Mouse (Mus musculus) MEL (cell line): ENCODE data around the gene Slc39a11. TPM values are rescaled to one million over a fixed set of nuclear protein-coding genes. Genes with fewer than 3 reads are reported as not detected.
"Not testable (repeated sequence)": the region's sequence is repeated elsewhere in the genome, so short reads cannot be mapped to it uniquely, and the experiment has no call there.

ENCODE experiments used
- DNase-seq: peaks from one replicate; pipeline ENCODE4 v3.0.0; 2011; ENCODE audit warnings: low read depth, low spot score
- H3K27ac ChIP-seq: 2 replicates; pipeline ENCODE4 v1.5.1; 2012; ENCODE audit warnings: low read depth, mild to moderate bottlenecking, control low read depth, low read length, moderate library complexity; ENCODE audit not compliant: control insufficient read depth
- H3K27me3 ChIP-seq, 2 experiments: fragments of 150-350 bp in 1 of 2; sonication (generic) in 1 of 2; 2 replicates each; pipeline ENCODE4 v1.6.1; 2012; ENCODE audit warnings: low read length in 2 of 2, mild to moderate bottlenecking in 2 of 2, improper control_type of control experiment in 1 of 2, moderate library complexity in 1 of 2; ENCODE audit not compliant: insufficient read depth in 2 of 2, control insufficient read depth in 1 of 2
- H3K36me3 ChIP-seq, 2 experiments: 2 replicates each; pipeline ENCODE4 v1.6.1; 2012 to 2014; ENCODE audit warnings: low read length in 2 of 2, improper control_type of control experiment in 1 of 2, inconsistent platforms in 1 of 2, mild to moderate bottlenecking in 1 of 2; ENCODE audit not compliant: insufficient read depth in 2 of 2, control insufficient read depth in 1 of 2
- H3K4me1 ChIP-seq, 2 experiments: fragments of 150-350 bp in 1 of 2; sonication (generic) in 1 of 2; 2 replicates each; pipeline ENCODE4 v1.6.1; 2012; ENCODE audit warnings: low read length in 2 of 2, improper control_type of control experiment in 1 of 2, mild to moderate bottlenecking in 1 of 2; ENCODE audit not compliant: insufficient read depth in 2 of 2, control insufficient read depth in 1 of 2
- H3K4me3 ChIP-seq, 2 experiments: fragments of 150-350 bp in 1 of 2; sonication (generic) in 1 of 2; 2 replicates each; pipeline ENCODE4 v1.5.1; 2012; ENCODE audit warnings: low read depth in 2 of 2, low read length in 2 of 2, mild to moderate bottlenecking in 2 of 2, moderate library complexity in 2 of 2, control low read depth in 1 of 2, improper control_type of control experiment in 1 of 2; ENCODE audit not compliant: control insufficient read depth in 1 of 2, insufficient read depth in 1 of 2
- H3K79me2 ChIP-seq: 2 replicates; pipeline ENCODE4 v1.6.1; 2012; ENCODE audit warnings: mild to moderate bottlenecking, low read length, moderate library complexity; ENCODE audit not compliant: control insufficient read depth, poor library complexity, insufficient read depth
- H3K9ac ChIP-seq: 2 replicates; pipeline ENCODE4 v1.6.1; 2012; ENCODE audit warnings: low read depth, mild to moderate bottlenecking, control low read depth, low read length, moderate library complexity; ENCODE audit not compliant: control insufficient read depth, poor library complexity, severe bottlenecking
- H3K9me3 ChIP-seq: fragments of 150-350 bp; sonication (generic); replicated peaks from 2 replicates; pipeline ENCODE4 v1.6.1; 2012; ENCODE audit warnings: mild to moderate bottlenecking, low read length, improper control_type of control experiment, moderate library complexity; ENCODE audit not compliant: insufficient read depth
- CTCF ChIP-seq, 3 experiments: IDR thresholded peaks in 2 of 3; conservative IDR thresholded peaks in 1 of 3; 2 replicates each; pipeline ENCODE4 v1.5.1; 2011 to 2012; ENCODE audit warnings: low read length in 3 of 3, low read depth in 2 of 3, mild to moderate bottlenecking in 2 of 3, improper control_type of control experiment in 1 of 3, inconsistent platforms in 1 of 3, mixed read lengths in 1 of 3, moderate library complexity in 1 of 3; ENCODE audit not compliant: control insufficient read depth in 1 of 3, insufficient read depth in 1 of 3, poor library complexity in 1 of 3, severe bottlenecking in 1 of 3
- E2F4 ChIP-seq: IDR thresholded peaks from 2 replicates; pipeline ENCODE4 v1.6.1; 2011; ENCODE audit warnings: low read depth, low read length, improper control_type of control experiment, borderline replicate concordance
- GABPA ChIP-seq: IDR thresholded peaks from 2 replicates; pipeline ENCODE4 v1.6.1; 2012; ENCODE audit warnings: low read depth, mild to moderate bottlenecking, inconsistent platforms, low read length, improper control_type of control experiment, moderate library complexity
- HCFC1 ChIP-seq: IDR thresholded peaks from 2 replicates; pipeline ENCODE4 v1.6.1; 2012; ENCODE audit warnings: low read depth, mild to moderate bottlenecking, inconsistent platforms, low read length, improper control_type of control experiment, moderate library complexity
- JUND ChIP-seq: IDR thresholded peaks from 2 replicates; pipeline ENCODE4 v1.6.1; 2011; ENCODE audit warnings: low read depth, mild to moderate bottlenecking, improper control_type of control experiment, low read length
- MAFK ChIP-seq: IDR thresholded peaks from 2 replicates; pipeline ENCODE4 v1.6.1; 2011; ENCODE audit warnings: low read depth, mild to moderate bottlenecking, low read length, improper control_type of control experiment, borderline replicate concordance
- MAX ChIP-seq: IDR thresholded peaks from 2 replicates; pipeline ENCODE4 v1.6.1; 2011; ENCODE audit warnings: low read length, improper control_type of control experiment
- MYB ChIP-seq: IDR thresholded peaks from 2 replicates; pipeline ENCODE4 v1.6.1; 2011; ENCODE audit warnings: mild to moderate bottlenecking, low read depth, low read length, improper control_type of control experiment
- MYC ChIP-seq: IDR thresholded peaks from 2 replicates; pipeline ENCODE4 v1.6.1; 2011; ENCODE audit warnings: low read depth, mild to moderate bottlenecking, low read length, improper control_type of control experiment, moderate library complexity
- NRF1 ChIP-seq: IDR thresholded peaks from 2 replicates; pipeline ENCODE4 v1.6.1; 2014; ENCODE audit warnings: low read depth, mild to moderate bottlenecking, inconsistent platforms, low read length, improper control_type of control experiment, moderate library complexity; ENCODE audit not compliant: poor library complexity, insufficient read depth, severe bottlenecking
- POLR2A ChIP-seq, 2 experiments: IDR thresholded peaks; 2 replicates each; pipeline ENCODE4 v1.6.1; 2011 to 2012; ENCODE audit warnings: low read length in 2 of 2, mild to moderate bottlenecking in 2 of 2, control low read depth in 1 of 2, improper control_type of control experiment in 1 of 2, low read depth in 1 of 2, moderate library complexity in 1 of 2; ENCODE audit not compliant: control insufficient read depth in 1 of 2, insufficient read depth in 1 of 2, poor library complexity in 1 of 2
- SIN3A ChIP-seq: IDR thresholded peaks from 2 replicates; pipeline ENCODE4 v1.6.1; 2012; ENCODE audit warnings: low read length, improper control_type of control experiment, inconsistent platforms
- SMC3 ChIP-seq: IDR thresholded peaks from 2 replicates; pipeline ENCODE4 v1.6.1; 2011; ENCODE audit warnings: low read depth, low read length, improper control_type of control experiment
- TCF12 ChIP-seq: IDR thresholded peaks from 2 replicates; pipeline ENCODE4 v1.6.1; 2014; ENCODE audit warnings: low read depth, mild to moderate bottlenecking, inconsistent platforms, low read length, improper control_type of control experiment, moderate library complexity
- USF2 ChIP-seq, 2 experiments: IDR thresholded peaks; 2 replicates each; pipeline ENCODE4 v1.6.1; 2011 to 2012; ENCODE audit warnings: improper control_type of control experiment in 2 of 2, low read length in 2 of 2, borderline replicate concordance in 1 of 2, inconsistent platforms in 1 of 2, low read depth in 1 of 2, mild to moderate bottlenecking in 1 of 2; ENCODE audit not compliant: insufficient read depth in 1 of 2
- ZKSCAN1 ChIP-seq: IDR thresholded peaks from 2 replicates; pipeline ENCODE4 v1.6.1; 2012; ENCODE audit warnings: low read depth, mild to moderate bottlenecking, inconsistent platforms, low read length, improper control_type of control experiment, moderate library complexity
- ZNF384 ChIP-seq: IDR thresholded peaks from 2 replicates; pipeline ENCODE4 v1.6.1; 2012; ENCODE audit warnings: low read depth, mild to moderate bottlenecking, inconsistent platforms, low read length, improper control_type of control experiment
- polyA plus RNA-seq, 2 experiments: library from polyadenylated mRNA; stranded (reverse) in 1 of 2; unstranded in 1 of 2; fragments of >175 nt in 1 of 2; fragments of >200 nt in 1 of 2; gene quantifications; 2 replicates each; pipeline versions ENCODE4 v1.2.1 to v1.2.4; 2012; ENCODE audit warnings: low replicate concordance in 2 of 2, low read depth in 1 of 2; ENCODE audit not compliant: insufficient read length in 2 of 2, insufficient read depth in 1 of 2, missing spikeins in 1 of 2
- total RNA-seq: library from RNA; depleted of rRNA; stranded (reverse); fragments of 300-350 nt; gene quantifications from 2 replicates; pipeline ENCODE4 v1.2.3, GENCODE M21; 2012

The Slc39a11 gene
- total and polyA plus RNA-seq, 3 experiments: 34.2 to 45.6 TPM; not detected in 1

DNA sequence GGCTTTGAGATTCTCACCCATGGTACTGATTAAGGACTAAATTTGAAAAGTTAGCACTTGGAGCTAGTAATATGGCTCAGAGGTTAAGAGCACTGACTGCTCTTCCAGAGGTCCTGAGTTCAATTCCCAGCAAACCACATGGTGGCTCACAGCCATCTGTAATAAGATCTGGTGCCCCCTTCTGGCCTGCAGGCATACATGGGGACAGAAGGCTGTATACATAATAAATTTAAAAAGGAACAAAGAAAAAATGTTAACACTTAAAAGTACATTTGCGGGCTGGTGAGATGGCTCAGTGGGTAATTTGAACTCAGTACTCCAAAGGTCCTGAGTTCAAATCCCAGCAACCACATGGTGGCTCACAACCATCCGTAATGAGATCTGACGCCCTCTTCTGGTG is 10.3 kb upstream of the Slc39a11 start:
- not testable (repeated sequence) for H3K9ac ChIP-seq, H3K79me2 ChIP-seq, H3K4me3 ChIP-seq, H3K4me1 ChIP-seq, H3K9me3 ChIP-seq, H3K27me3 ChIP-seq, H3K27ac ChIP-seq
- peak; percentile 52 for DNase-seq
- peaks cover 11 to 28% of the 10 kb centered on the region in 2 experiments for H3K36me3 ChIP-seq
- TF ChIP-seq MYC (peak; percentile 40; the same call in 1 of the 2 replicates), MAX (0 out of 2 replicates have a peak, but pooled peaks have one; percentile 27), SMC3 (peak; percentile 21; the same call in 1 of the 2 replicates), CTCF (IDR thresholded peaks at IDR 0.05 in 2 of 3, conservative IDR thresholded peaks at IDR 0.05 in 1 of 3; ENCODE audit: control insufficient read depth in 1 of 3, insufficient read depth in 1 of 3, low read depth in 2 of 3, low read length in 3 of 3, poor library complexity in 1 of 3, severe bottlenecking in 1 of 3) (peak in 2 of 3 experiments; percentile 31 to 45; a peak in 3 of 6 replicates)

DNA sequence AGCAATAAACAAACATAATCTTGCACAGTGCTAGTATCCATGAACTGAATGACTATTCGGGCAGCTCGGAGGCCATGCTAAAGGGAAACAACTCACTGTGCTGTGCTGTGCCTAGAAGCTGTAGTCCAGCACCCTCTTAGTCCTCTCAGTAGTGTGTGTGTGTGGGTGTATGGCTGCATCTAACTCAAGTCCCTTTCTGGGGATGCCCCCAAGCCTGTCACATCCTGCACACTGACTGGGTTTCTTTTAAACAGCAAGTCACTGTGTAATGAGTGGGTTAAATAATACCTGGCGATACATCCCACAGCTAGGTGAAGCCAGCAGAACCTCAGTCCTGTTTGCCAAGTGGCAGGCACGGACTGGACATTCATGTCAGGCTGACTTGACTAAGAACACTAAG is 8.9 kb upstream of the Slc39a11 start:
- no peak for TF ChIP-seq POLR2A (IDR thresholded peaks at IDR 0.05; ENCODE audit: control insufficient read depth in 1 of 2, insufficient read depth in 1 of 2, low read depth in 1 of 2, low read length in 2 of 2, poor library complexity in 1 of 2)
- no peak for TF ChIP-seq MYB
- no peak for TF ChIP-seq SIN3A
- TF ChIP-seq HCFC1: no peak
- TF ChIP-seq TCF12: no peak
- TF ChIP-seq ZKSCAN1: no peak
- no peak for TF ChIP-seq JUND
- no peak for TF ChIP-seq CTCF (IDR thresholded peaks at IDR 0.05 in 2 of 3, conservative IDR thresholded peaks at IDR 0.05 in 1 of 3; ENCODE audit: control insufficient read depth in 1 of 3, insufficient read depth in 1 of 3, low read depth in 2 of 3, low read length in 3 of 3, poor library complexity in 1 of 3, severe bottlenecking in 1 of 3)
- TF ChIP-seq USF2 (IDR thresholded peaks at IDR 0.05; ENCODE audit: borderline replicate concordance in 1 of 2, insufficient read depth in 1 of 2, low read depth in 1 of 2, low read length in 2 of 2): no peak
- TF ChIP-seq E2F4: no peak
- TF ChIP-seq GABPA: no peak
- no peak for TF ChIP-seq MAFK
- TF ChIP-seq NRF1: no peak
- no peak for TF ChIP-seq ZNF384
- TF ChIP-seq SMC3: no peak
- TF ChIP-seq, all 39 proteins: peak for 0
- no peak for DNase-seq
- no peaks in the 10 kb centered on the region for H3K79me2 ChIP-seq
- H3K9ac ChIP-seq: no peak overlapping the region
- no peak overlapping the region for H3K27ac ChIP-seq
- H3K27me3 ChIP-seq: no peaks in the 10 kb centered on the region
- peaks cover 0 to 8% of the 10 kb centered on the region in 2 experiments; a peak in 2 of 4 replicates for H3K4me1 ChIP-seq
- H3K36me3 ChIP-seq: peaks cover 11 to 27% of the 10 kb centered on the region in 2 experiments
- no peaks in the 10 kb centered on the region for H3K9me3 ChIP-seq
- no peak overlapping the region for H3K4me3 ChIP-seq
